Mouse (Mus musculus) kidney, adult 10 weeks (tissue): ENCODE results near the gene Fgf5. TPM values are rescaled to one million over a fixed set of nuclear protein-coding genes. Genes with fewer than 3 reads are reported as not detected.

Experiments
- polyA plus RNA-seq: library from polyadenylated mRNA; stranded (reverse); fragments of 350-450 nt; fragmentation: Illumina TruSeq; extraction: RNeasy Lipid Tissue Mini Kit (QIAGEN cat#74804); gene quantifications from one replicate; pipeline ENCODE4 v1.2.3, GENCODE M21; 2014; ENCODE audit warnings: low read depth, low replicate concordance

The Fgf5 gene
- not detected for polyA plus RNA-seq

GRCm38 (mm10) chr5:98253838-98254821 lies at the start of gene Fgf5:
TSS of gene Fgf5 (plus strand) at chr5:98254184.

Other genes starting within 250 kb of the Fgf5 start
- 18.8 TPM for gene Antxr2, start 223.1 kb upstream of the Fgf5 start, polyA plus RNA-seq
- not detected for gene Prdm8, start 87.0 kb upstream of the Fgf5 start, polyA plus RNA-seq
- not detected for gene Cfap299, start 75.1 kb downstream of the Fgf5 start, polyA plus RNA-seq